Comparison of ENCODE assay signal across 17 mouse cellular contexts in the genomic region with DNA sequence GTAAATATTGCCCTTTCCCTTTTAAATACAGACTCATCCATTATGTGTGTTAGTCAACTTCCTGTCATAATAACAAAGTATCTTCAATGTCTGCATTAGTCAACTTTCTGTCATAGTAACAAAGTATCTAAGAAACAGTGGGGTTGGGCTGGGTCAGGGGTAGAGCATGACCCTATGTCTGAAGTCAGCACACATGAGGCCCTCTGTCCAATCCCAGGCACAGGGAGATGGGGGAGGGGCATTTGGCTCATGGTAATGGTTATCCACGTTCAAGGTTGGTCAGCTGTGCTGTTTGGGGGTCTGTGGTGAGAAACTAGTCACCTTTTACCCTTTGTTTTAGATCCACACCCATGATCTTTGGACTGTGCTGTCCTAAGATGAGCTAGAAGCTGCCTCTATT. TPM values are rescaled to one million over a fixed set of nuclear protein-coding genes. Genes with fewer than 3 reads are reported as not detected.
A peak's percentile ranks its signal among the peaks of the same experiment; 100 is the strongest.
DNase-seq lines count a peak whose midpoint lies in the region; ATAC-seq and TF ChIP-seq lines count a peak whose summit lies in the region.
"Had no signal": no experiment of that assay in that cellular context is flagged by ENCODE, and none has a peak within 500 bp of the region (broad histone marks: within the 10 kb centered on the region; RNA-seq: fewer than 3 reads in every experiment).

No protein-coding gene starts in this region.

- TF ChIP-seq POLR2A in small intestine, adult 2 months (IDR thresholded peaks at IDR 0.05; ENCODE audit: low read depth, low read length): no peak

- H3K9me3 ChIP-seq in liver, embryonic 12.5 days (replicated peaks): no peaks in the 10 kb centered on the region
- H3K9me3 ChIP-seq in stomach, postnatal 0 days (ENCODE audit: control insufficient read depth, low read length): no peaks in the 10 kb centered on the region
- H3K9me3 ChIP-seq: embryonic facial prominence, embryonic 13.5 days; forebrain, embryonic 13.5 days; hindbrain, embryonic 12.5 days; midbrain, embryonic 12.5 days had no signal

- no peak overlapping the region for H3K9ac ChIP-seq in liver, embryonic 12.5 days
- no peak overlapping the region for H3K9ac ChIP-seq in stomach, postnatal 0 days (ENCODE audit: low read length)
- H3K9ac ChIP-seq: embryonic facial prominence, embryonic 13.5 days; forebrain, embryonic 13.5 days; hindbrain, embryonic 12.5 days; midbrain, embryonic 12.5 days had no signal

- no peak for TF ChIP-seq CTCF in small intestine, adult 2 months (IDR thresholded peaks at IDR 0.05; ENCODE audit: extremely low read depth, insufficient read length, insufficient replicate concordance, low read depth, low read length)
- TF ChIP-seq CTCF in stomach, postnatal 0 days (IDR thresholded peaks at IDR 0.05; ENCODE audit: low read depth): no peak

- no peak for TF ChIP-seq EP300 in stomach, postnatal 0 days (optimal IDR thresholded peaks at IDR 0.05)

- DNase-seq in liver: no peak
- peak; percentile 17 for DNase-seq in adrenal gland, postnatal 10 days
- peak; percentile 46 to 53 for DNase-seq in kidney, postnatal 36 days
- no peak for DNase-seq in stomach, postnatal 0 days (ENCODE audit: low spot score)
- DNase-seq in right cerebral cortex, postnatal 14 days: no peak
- DNase-seq: gastrocnemius, postnatal 10 days; right cerebral cortex, postnatal 4 days had no signal

- H3K27me3 ChIP-seq in liver, embryonic 12.5 days (replicated peaks): 0 out of 2 replicates have a peak, but pooled peaks cover 4% of the 10 kb centered on the region
- H3K27me3 ChIP-seq in small intestine, adult 2 months (ENCODE audit: control insufficient read depth, insufficient read depth, low read length): no peaks in the 10 kb centered on the region
- H3K27me3 ChIP-seq in stomach, postnatal 0 days (ENCODE audit: control insufficient read depth, insufficient read depth, low read length): no peaks in the 10 kb centered on the region
- H3K27me3 ChIP-seq: embryonic facial prominence, embryonic 13.5 days; forebrain, embryonic 13.5 days; hindbrain, embryonic 12.5 days; midbrain, embryonic 12.5 days had no signal

- H3K27ac ChIP-seq in liver, embryonic 12.5 days: peak overlapping the region; percentile 7; the same call in 1 of the 2 replicates
- H3K27ac ChIP-seq in small intestine, adult 2 months (ENCODE audit: insufficient read depth, low read depth, low read length): 0 out of 2 replicates have a peak overlapping the region, but pooled peaks have one; percentile 12
- H3K27ac ChIP-seq in stomach, postnatal 0 days (replicated peaks): no peak overlapping the region
- H3K27ac ChIP-seq: embryonic facial prominence, embryonic 13.5 days; forebrain, embryonic 13.5 days; hindbrain, embryonic 12.5 days; left cerebral cortex, adult 2 months; midbrain, embryonic 12.5 days had no signal

- H3K4me3 ChIP-seq in liver, embryonic 12.5 days: no peak overlapping the region
- H3K4me3 ChIP-seq in small intestine, adult 2 months (ENCODE audit: low read depth, low read length): no peak overlapping the region
- no peak overlapping the region for H3K4me3 ChIP-seq in stomach, postnatal 0 days (ENCODE audit: low read depth, low read length)
- H3K4me3 ChIP-seq: embryonic facial prominence, embryonic 13.5 days; forebrain, embryonic 13.5 days; hindbrain, embryonic 12.5 days; left cerebral cortex, adult 2 months; midbrain, embryonic 12.5 days had no signal

- H3K36me3 ChIP-seq in liver, embryonic 12.5 days: no peaks in the 10 kb centered on the region
- H3K36me3 ChIP-seq in small intestine, adult 2 months (ENCODE audit: control insufficient read depth, insufficient read depth, low read length): no peaks in the 10 kb centered on the region
- no peaks in the 10 kb centered on the region for H3K36me3 ChIP-seq in stomach, postnatal 0 days (ENCODE audit: control insufficient read depth, insufficient read depth, low read length)
- H3K36me3 ChIP-seq: embryonic facial prominence, embryonic 13.5 days; hindbrain, embryonic 12.5 days; midbrain, embryonic 12.5 days had no signal

- H3K4me2 ChIP-seq in liver, embryonic 12.5 days: no peak overlapping the region
- no peak overlapping the region for H3K4me2 ChIP-seq in stomach, postnatal 0 days (replicated peaks; ENCODE audit: low read depth)
- H3K4me2 ChIP-seq: embryonic facial prominence, embryonic 13.5 days; forebrain, embryonic 13.5 days; hindbrain, embryonic 12.5 days; midbrain, embryonic 12.5 days had no signal

- H3K4me1 ChIP-seq in liver, embryonic 12.5 days: peaks cover 94% of the 10 kb centered on the region
- 0 out of 2 replicates have a peak, but pooled peaks cover 2% of the 10 kb centered on the region for H3K4me1 ChIP-seq in small intestine, adult 2 months (ENCODE audit: control insufficient read depth, insufficient read depth, insufficient read length, low read length)
- no peaks in the 10 kb centered on the region for H3K4me1 ChIP-seq in stomach, postnatal 0 days (replicated peaks; ENCODE audit: control insufficient read depth, insufficient read depth)
- H3K4me1 ChIP-seq: forebrain, embryonic 13.5 days; hindbrain, embryonic 12.5 days; midbrain, embryonic 12.5 days had no signal

- no peak for ATAC-seq in liver, embryonic 12.5 days
- ATAC-seq in stomach, postnatal 0 days (ENCODE audit: low FRiP score, low TSS enrichment): no peak
- ATAC-seq: activated CD4-positive, CD25-positive, alpha-beta regulatory T cell, adult 4 months; forebrain, embryonic 13.5 days had no signal

- 29% methylated on average over 1 of the region's 1 CpGs for WGBS in liver, embryonic 12.5 days (ENCODE audit: insufficient replicate concordance)
- 26% methylated on average over 1 of the region's 1 CpGs for WGBS in small intestine, adult 2 months
- 26% methylated on average over 1 of the region's 1 CpGs for WGBS in stomach, postnatal 0 days

RNA-seq across cellular contexts. Expression of a gene that starts 14.6 kb away (rescaled TPM):
- 0.51 and 0.63 TPM in 2 replicates for polyA plus RNA-seq in liver, embryonic 12.5 days (2016; fragmentation: Nextera tagmentation; extraction: Ambion mirVana)
- total RNA-seq in adrenal gland, postnatal 10 days (2021): 1 to 10 TPM; 1.1 to 1.4 TPM
- 2.6 and 4.0 TPM in 2 replicates for polyA plus RNA-seq in small intestine, adult 2 months (2012; rRNA removed)
- polyA plus RNA-seq in stomach, postnatal 0 days (2015; fragmentation: Nextera tagmentation; extraction: Ambion mirVana): 1.1 and 1.4 TPM in 2 replicates
- total RNA-seq: ES-E14 had no signal

RNA-seq across cellular contexts. Expression of a gene that starts 32.6 kb away (rescaled TPM):
- 40.9 and 44.2 TPM in 2 replicates for polyA plus RNA-seq in liver, embryonic 12.5 days (2016; fragmentation: Nextera tagmentation; extraction: Ambion mirVana)
- 1 to 10 TPM; 1.1 to 1.3 TPM for total RNA-seq in adrenal gland, postnatal 10 days (2021)
- polyA plus RNA-seq in small intestine, adult 2 months (2012; rRNA removed): 1.7 TPM in 1 of 2 replicates, not detected in the other
- 0.38 and 0.40 TPM in 2 replicates for polyA plus RNA-seq in stomach, postnatal 0 days (2015; fragmentation: Nextera tagmentation; extraction: Ambion mirVana)
- total RNA-seq: ES-E14; gastrocnemius, postnatal 10 days had no signal
- polyA plus RNA-seq: activated CD4-positive, CD25-positive, alpha-beta regulatory T cell, adult 4 months; liver, adult 2 months had no signal

Comparison
In these comparisons a context has a peak if more than half of its experiments do, and no peak if none do; other contexts are left out.
1. DNase-seq: peak in adrenal gland, postnatal 10 days (single experiment) and kidney, postnatal 36 days (2 of 2); none in liver (single experiment), stomach, postnatal 0 days (single experiment) and right cerebral cortex, postnatal 14 days (single experiment).
2. RNA of a gene that starts 32.6 kb away (polyA plus RNA-seq): 40.9 to 44.2 TPM in liver, embryonic 12.5 days; 0.38 to 0.40 TPM in stomach, postnatal 0 days and 1.7 TPM in small intestine, adult 2 months; every median in the first group is over 10 times any median in the second.